Mouse (Mus musculus) intestine, embryonic 14.5 days (tissue): ENCODE results near the gene Ngf. TPM values are rescaled to one million over a fixed set of nuclear protein-coding genes. Genes with fewer than 3 reads are reported as not detected.

Experiments
- ATAC-seq: fragments of 200-750 bp; cut with Nextera tagmentation; replicated peaks from 2 replicates; pipeline ENCODE4 v1.8.0; 2017; ENCODE audit warnings: low read depth, moderate number of reproducible peaks, moderate TSS enrichment, moderate library complexity; ENCODE audit not compliant: low FRiP score, low TSS enrichment
- DNase-seq: peaks from one replicate; pipeline ENCODE4 v3.0.0-alpha.2; 2018; ENCODE audit warnings: low spot score
- H3K27ac ChIP-seq: fragments of 300-500 bp; sonication (generic); 2 replicates; pipeline ENCODE4 v1.5.1; 2014; ENCODE audit warnings: low read depth, mild to moderate bottlenecking, control low read depth
- H3K27me3 ChIP-seq: fragments of 300-500 bp; sonication (generic); replicated peaks from 2 replicates; pipeline ENCODE4 v1.6.1; 2014; ENCODE audit warnings: low read length, control low read depth; ENCODE audit not compliant: control insufficient read depth, insufficient read depth
- H3K36me3 ChIP-seq: fragments of 300-500 bp; sonication (generic); 2 replicates; pipeline ENCODE4 v1.6.1; 2014; ENCODE audit warnings: low read length, control low read depth; ENCODE audit not compliant: control insufficient read depth, insufficient read depth
- H3K4me1 ChIP-seq: fragments of 300-500 bp; sonication (generic); replicated peaks from 2 replicates; pipeline ENCODE4 v1.6.1; 2014; ENCODE audit warnings: low read length, control low read depth, mixed read lengths; ENCODE audit not compliant: control insufficient read depth, insufficient read depth
- H3K4me2 ChIP-seq: fragments of 300-500 bp; sonication (generic); 2 replicates; pipeline ENCODE4 v1.6.1; 2014; ENCODE audit warnings: low read length
- H3K4me3 ChIP-seq: fragments of 300-500 bp; sonication (generic); 2 replicates; pipeline ENCODE4 v1.5.1; 2014; ENCODE audit warnings: low read depth, low read length, control low read depth, mixed read lengths
- H3K9ac ChIP-seq: fragments of 300-500 bp; sonication (generic); 2 replicates; pipeline ENCODE4 v1.6.1; 2014; ENCODE audit warnings: mild to moderate bottlenecking, low read length
- H3K9me3 ChIP-seq: fragments of 300-500 bp; sonication (generic); 2 replicates; pipeline ENCODE4 v1.6.1; 2016; ENCODE audit warnings: low read length, control low read depth; ENCODE audit not compliant: control insufficient read depth
- WGBS: fragments of 180-500 bp; shearing (Covaris S2); extraction: QIAGEN DNeasy Blood & Tissue Kit; methylation state at CpG from one replicate; pipeline ENCODE4 v1.1.7; 2014; 5-methylcytosine and 5-hydroxymethylcytosine counted together
- polyA plus RNA-seq: library from polyadenylated mRNA; unstranded; fragments of >200 nt; fragmentation: Nextera tagmentation; extraction: Ambion mirVana; gene quantifications from 2 replicates; pipeline ENCODE4 v1.2.1, GENCODE M21; 2014

Gene Ngf
- polyA plus RNA-seq, 1 experiment from 2014 or later: 4.2 TPM

- Histone ChIP-seq H3K36me3 (no peaks in the 10 kb centered on the region), H3K9ac (no peak overlapping the region), H3K9me3 (no peaks in the 10 kb centered on the region), H3K27me3 (no peaks in the 10 kb centered on the region), H3K4me3 (no peak overlapping the region), H3K4me2 (no peak overlapping the region), H3K27ac (no peak overlapping the region), H3K4me1 (peaks cover 6% of the 10 kb centered on the region; the same call in 1 of the 2 replicates)
- ATAC-seq (no peak), DNase-seq (no peak)
- WGBS: 64% methylated on average over 1 of the region's 1 CpGs
Observed at GRCm38 (mm10) chr3:102556108-102556507, 86.4 kb downstream of the Ngf start.

- no peak overlapping the region for H3K9ac ChIP-seq
- H3K36me3 ChIP-seq: no peaks in the 10 kb centered on the region
- no peak overlapping the region for H3K4me3 ChIP-seq
- peaks cover 6% of the 10 kb centered on the region; the same call in 1 of the 2 replicates for H3K4me1 ChIP-seq
- no peak for DNase-seq
- H3K4me2 ChIP-seq: no peak overlapping the region
- H3K27me3 ChIP-seq: no peaks in the 10 kb centered on the region
- no peak overlapping the region for H3K27ac ChIP-seq
- no peaks in the 10 kb centered on the region for H3K9me3 ChIP-seq
- ATAC-seq: no peak
Observed at GRCm38 (mm10) chr3:102556645-102557044, 86.9 kb downstream of the Ngf start.
